Mouse (Mus musculus) ES-E14 (cell line): Measurements from ENCODE around the gene Arrb1. TPM values are rescaled to one million over a fixed set of nuclear protein-coding genes. Genes with fewer than 3 reads are reported as not detected.

Experiments used
- DNase-seq: peaks from one replicate; pipeline ENCODE4 v3.0.0-alpha.2; 2013; ENCODE audit warnings: low read depth, low spot score
- H3K27ac ChIP-seq: 2 replicates; pipeline ENCODE4 v1.5.1; 2012; ENCODE audit warnings: low read depth, mild to moderate bottlenecking, low read length, moderate library complexity, mixed read lengths; ENCODE audit not compliant: poor library complexity, insufficient read depth, severe bottlenecking
- H3K36me3 ChIP-seq: 2 replicates; pipeline ENCODE4 v1.6.1; 2012; ENCODE audit warnings: mild to moderate bottlenecking, low read length, moderate library complexity, mixed read lengths; ENCODE audit not compliant: control insufficient read depth, poor library complexity, insufficient read depth, severe bottlenecking
- H3K4me1 ChIP-seq, 2 experiments: fragments of 150-350 bp in 1 of 2; sonication (generic) in 1 of 2; 2 replicates each; pipeline ENCODE4 v1.6.1; 2012; ENCODE audit warnings: low read length in 2 of 2, mild to moderate bottlenecking in 1 of 2, mixed read lengths in 1 of 2; ENCODE audit not compliant: control insufficient read depth in 2 of 2, insufficient read depth in 2 of 2, poor library complexity in 1 of 2
- H3K4me3 ChIP-seq, 2 experiments: fragments of 150-350 bp in 1 of 2; sonication (generic) in 1 of 2; 2 replicates each; pipeline ENCODE4 v1.5.1; 2012; ENCODE audit warnings: low read length in 2 of 2, low read depth in 1 of 2, mild to moderate bottlenecking in 1 of 2, mixed read lengths in 1 of 2; ENCODE audit not compliant: insufficient read depth in 1 of 2, poor library complexity in 1 of 2, severe bottlenecking in 1 of 2
- H3K9ac ChIP-seq: 2 replicates; pipeline ENCODE4 v1.6.1; 2012; ENCODE audit warnings: low read depth, mild to moderate bottlenecking, low read length, mixed read lengths; ENCODE audit not compliant: poor library complexity, insufficient read depth, severe bottlenecking
- H3K9me3 ChIP-seq: fragments of 150-350 bp; sonication (generic); 2 replicates; pipeline ENCODE4 v1.6.1; 2012; ENCODE audit warnings: low read depth, mild to moderate bottlenecking, low read length; ENCODE audit not compliant: control insufficient read depth, insufficient read depth
- CHD2 ChIP-seq: IDR thresholded peaks from 2 replicates; pipeline ENCODE4 v1.6.1; 2014; ENCODE audit warnings: mild to moderate bottlenecking, low read depth, low read length, inconsistent platforms
- HCFC1 ChIP-seq: IDR thresholded peaks from 2 replicates; pipeline ENCODE4 v1.6.1; 2012; ENCODE audit warnings: low read length, inconsistent platforms, borderline replicate concordance; ENCODE audit not compliant: insufficient read depth
- MAFK ChIP-seq: IDR thresholded peaks from 2 replicates; pipeline ENCODE4 v1.6.1; 2014; ENCODE audit warnings: mild to moderate bottlenecking, low read depth, low read length, inconsistent platforms; ENCODE audit not compliant: insufficient read depth
- ZC3H11A ChIP-seq: IDR thresholded peaks from 2 replicates; pipeline ENCODE4 v1.6.1; 2012; ENCODE audit warnings: low read depth, mild to moderate bottlenecking, inconsistent platforms, low read length, borderline replicate concordance
- ZNF384 ChIP-seq: IDR thresholded peaks from 2 replicates; pipeline ENCODE4 v1.6.1; 2012; ENCODE audit warnings: low read depth, low read length, inconsistent platforms
- in situ Hi-C, 2 experiments: fragments of 600-800 bp; cut with MboI; formaldehyde crosslinking; loops; one replicate each; pipeline ENCODE4 v1.15.1; 2025; ENCODE audit warnings: low sequenced_read_pairs in 2 of 2, inconsistent platforms in 1 of 2; ENCODE audit not compliant: unreplicated experiment in 2 of 2
- total RNA-seq: library from RNA; depleted of rRNA; stranded (reverse); fragments of 300-350 nt; gene quantifications from 2 replicates; pipeline ENCODE4 v1.2.3, GENCODE M21; 2012

The Arrb1 gene
- total RNA-seq, 1 experiment, result 10.7 TPM

- in situ Hi-C loops, result loop anchor here in 1 of 2 experiments (5.0 kb wide), 1 partner anchor 97 kb away; no protein-coding TSS in a partner anchor
- H3K4me3 ChIP-seq, result no peak overlapping the region
These were observed 58.9 kb downstream of the Arrb1 start for GRCm38 (mm10) chr7:99593868-99594803.

GRCm38 (mm10) chr7:99598722-99599121, 63.5 kb downstream of the Arrb1 start:
- no peak for TF ChIP-seq ZC3H11A
- DNase-seq, result no peak
- H3K4me1 ChIP-seq, result peaks cover 0 to 8% of the 10 kb centered on the region in 2 experiments; a peak in 1 of 4 replicates
- H3K27ac ChIP-seq, result no peak overlapping the region
- no peaks in the 10 kb centered on the region for H3K36me3 ChIP-seq
- H3K9ac ChIP-seq, result no peak overlapping the region
- no peak overlapping the region for H3K4me3 ChIP-seq
- H3K9me3 ChIP-seq, result no peaks in the 10 kb centered on the region
- in situ Hi-C loops, result no loop called here

More at GRCm38 (mm10) chr7:99593868-99594803, 58.9 kb downstream of the Arrb1 start:
- Histone ChIP-seq H3K27ac (no peak overlapping the region), H3K9me3 (no peaks in the 10 kb centered on the region), H3K9ac (no peak overlapping the region), H3K4me1 (peaks cover 0 to under 1% of the 10 kb centered on the region in 2 experiments; a peak in 1 of 4 replicates), H3K36me3 (no peaks in the 10 kb centered on the region; the same call in 1 of the 2 replicates)
- DNase-seq, result no peak
- no peak for TF ChIP-seq HCFC1
- TF ChIP-seq CHD2, result no peak
- TF ChIP-seq ZC3H11A, result no peak
- TF ChIP-seq ZNF384, result no peak
- no peak for TF ChIP-seq MAFK

DNA sequence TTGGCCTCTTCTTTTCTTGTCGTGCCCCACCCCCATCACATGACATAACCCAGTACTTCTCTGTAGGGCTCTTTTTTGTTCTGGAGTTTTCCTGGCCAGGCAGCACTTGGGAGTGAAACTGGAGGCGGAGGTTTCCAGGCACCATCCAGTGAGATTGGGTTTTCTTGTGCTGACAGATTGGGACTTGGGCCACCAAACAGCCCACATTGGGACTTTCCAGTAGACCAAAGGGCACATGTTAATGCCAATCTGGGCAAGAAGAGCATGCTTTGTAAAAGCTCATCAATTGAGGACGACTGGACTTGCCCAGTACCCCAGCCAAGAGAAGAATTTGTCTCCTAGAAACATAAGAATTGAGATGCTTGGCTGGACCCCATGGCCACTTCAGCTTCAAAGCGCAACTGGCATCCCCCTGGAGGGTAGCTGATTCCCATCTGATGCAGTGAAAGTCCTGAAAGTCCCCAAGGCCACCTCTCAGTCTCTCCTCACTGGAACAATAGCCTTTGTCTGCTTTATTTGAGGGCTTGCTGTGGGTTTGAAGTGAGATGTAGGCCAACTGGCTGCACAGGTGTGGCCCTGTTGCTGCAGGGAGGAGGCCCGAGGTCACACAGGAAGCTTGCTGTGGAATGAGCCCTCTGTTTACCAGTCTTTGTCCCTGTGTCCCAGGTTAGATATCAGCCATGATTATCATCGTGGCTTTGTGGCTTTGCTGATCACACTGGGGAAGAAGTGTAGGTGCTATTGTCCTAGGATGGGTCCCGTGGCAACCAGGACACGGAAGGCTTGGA, 68.8 kb downstream of the Arrb1 start:
- H3K4me3 ChIP-seq, result no peak overlapping the region
- TF ChIP-seq HCFC1 (no peak), MAFK (no peak), ZC3H11A (no peak), CHD2 (no peak), ZNF384 (no peak)
- no peak for DNase-seq
- H3K27ac ChIP-seq, result no peak overlapping the region
- H3K4me1 ChIP-seq, result peaks cover 0 to 8% of the 10 kb centered on the region in 2 experiments; a peak in 1 of 4 replicates
- no peak overlapping the region for H3K9ac ChIP-seq
- no peaks in the 10 kb centered on the region for H3K9me3 ChIP-seq
- no peaks in the 10 kb centered on the region for H3K36me3 ChIP-seq
- in situ Hi-C loops, result no loop called here

GRCm38 (mm10) chr7:99605058-99605457, 69.8 kb downstream of the Arrb1 start:
- Histone ChIP-seq H3K9ac (no peak overlapping the region), H3K36me3 (no peaks in the 10 kb centered on the region), H3K27ac (no peak overlapping the region), H3K4me3 (no peak overlapping the region), H3K4me1 (no peaks in the 10 kb centered on the region; a peak in 1 of 4 replicates), H3K9me3 (no peaks in the 10 kb centered on the region)
- in situ Hi-C loops, result no loop called here
- no peak for DNase-seq
- TF ChIP-seq ZNF384 (no peak), CHD2 (no peak), MAFK (no peak)
